Mouse (Mus musculus) stomach, embryonic 15.5 days (tissue): ENCODE data around the gene Casc4. TPM values are rescaled to one million over a fixed set of nuclear protein-coding genes. Genes with fewer than 3 reads are reported as not detected.
A peak's percentile ranks its signal among the peaks of the same experiment; 100 is the strongest.

Source experiments
- ATAC-seq: fragments of 200-750 bp; cut with Nextera tagmentation; 2 replicates; pipeline ENCODE4 v1.8.0; 2017; ENCODE audit warnings: low read depth, moderate number of reproducible peaks, moderate TSS enrichment; ENCODE audit not compliant: insufficient read depth, low FRiP score
- H3K27ac ChIP-seq: fragments of 300-500 bp; sonication (generic); 2 replicates; pipeline ENCODE4 v1.5.1; 2015; ENCODE audit warnings: mild to moderate bottlenecking, inconsistent platforms
- H3K27me3 ChIP-seq: fragments of 300-500 bp; sonication (generic); replicated peaks from 2 replicates; pipeline ENCODE4 v1.6.1; 2015; ENCODE audit warnings: inconsistent platforms
- H3K36me3 ChIP-seq: fragments of 300-500 bp; sonication (generic); 2 replicates; pipeline ENCODE4 v1.6.1; 2015; ENCODE audit warnings: inconsistent platforms
- H3K4me1 ChIP-seq: fragments of 300-500 bp; sonication (generic); 2 replicates; pipeline ENCODE4 v1.6.1; 2015; ENCODE audit warnings: inconsistent platforms
- H3K4me2 ChIP-seq: fragments of 300-500 bp; sonication (generic); 2 replicates; pipeline ENCODE4 v1.6.1; 2015; ENCODE audit warnings: mild to moderate bottlenecking, inconsistent platforms
- H3K4me3 ChIP-seq: fragments of 300-500 bp; sonication (generic); replicated peaks from 2 replicates; pipeline ENCODE4 v1.5.1; 2015; ENCODE audit warnings: inconsistent platforms
- H3K9ac ChIP-seq: fragments of 300-500 bp; sonication (generic); 2 replicates; pipeline ENCODE4 v1.6.1; 2015; ENCODE audit warnings: inconsistent platforms
- H3K9me3 ChIP-seq: fragments of 300-500 bp; sonication (generic); 2 replicates; pipeline ENCODE4 v1.6.1; 2016; ENCODE audit warnings: inconsistent platforms
- WGBS: fragments of 180-500 bp; shearing (Covaris S2); methylation state at CpG from one replicate; pipeline ENCODE4 v1.1.7; 2015; 5-methylcytosine and 5-hydroxymethylcytosine counted together
- polyA plus RNA-seq: library from polyadenylated mRNA; unstranded; fragments of >200 nt; fragmentation: Nextera tagmentation; extraction: Ambion mirVana; gene quantifications from 2 replicates; pipeline ENCODE4 v1.2.1, GENCODE M21; 2015

Gene Casc4
- polyA plus RNA-seq, 1 experiment from 2014 or later: 23.2 TPM

GRCm38 (mm10) chr2:121943364-121943763 is 76.6 kb downstream of the Casc4 start:
- no peak for ATAC-seq
- H3K4me3 ChIP-seq: no peak overlapping the region
- H3K9me3 ChIP-seq: no peaks in the 10 kb centered on the region
- H3K4me2 ChIP-seq: no peak overlapping the region
- H3K9ac ChIP-seq: no peak overlapping the region
- H3K27me3 ChIP-seq: no peaks in the 10 kb centered on the region
- WGBS: 76% methylated on average over 3 of the region's 3 CpGs
- H3K36me3 ChIP-seq: no peaks in the 10 kb centered on the region
- H3K27ac ChIP-seq: no peak overlapping the region
- no peaks in the 10 kb centered on the region for H3K4me1 ChIP-seq

- H3K36me3 ChIP-seq: no peaks in the 10 kb centered on the region
- WGBS: 17% methylated on average over 10 of the region's 10 CpGs
- peak overlapping the region; percentile 94; the same call in 1 of the 2 replicates for H3K27ac ChIP-seq
- peak overlapping the region; percentile 63 for H3K4me2 ChIP-seq
- peak overlapping the region; percentile 90 for H3K4me3 ChIP-seq
- H3K9me3 ChIP-seq: no peaks in the 10 kb centered on the region
- H3K4me1 ChIP-seq: peaks cover 11% of the 10 kb centered on the region; the same call in 1 of the 2 replicates
- H3K27me3 ChIP-seq: no peaks in the 10 kb centered on the region
- peak overlapping the region; percentile 6; the same call in 1 of the 2 replicates for H3K9ac ChIP-seq
- no peak for ATAC-seq
Observed at GRCm38 (mm10) chr2:121954971-121955656, 88.3 kb downstream of the Casc4 start.

GRCm38 (mm10) chr2:121955765-121956223 is 89.0 kb downstream of the Casc4 start, which contains the start of the genes Ctdspl2 and Mageb3:
TSS of gene Ctdspl2 (plus strand) at chr2:121956001.
TSS of gene Mageb3 (minus strand) at chr2:121956092.
- peak; percentile 98 for ATAC-seq
- under 1% methylated on average over 48 of the region's 48 CpGs for WGBS
- Histone ChIP-seq H3K9ac (peak within 1 kb of the TSS; percentile 89), H3K27me3 (no peaks in the 10 kb centered on the region), H3K27ac (peak within 1 kb of the TSS; percentile 94), H3K9me3 (no peaks in the 10 kb centered on the region), H3K4me1 (peaks cover 11% of the 10 kb centered on the region; the same call in 1 of the 2 replicates), H3K36me3 (no peaks in the 10 kb centered on the region), H3K4me2 (peak within 1 kb of the TSS; percentile 72), H3K4me3 (peak within 1 kb of the TSS; percentile 90)

GRCm38 (mm10) chr2:121956224-121957018 is 89.7 kb downstream of the Casc4 start:
- Histone ChIP-seq H3K27ac (peak overlapping the region; percentile 94), H3K36me3 (no peaks in the 10 kb centered on the region), H3K4me2 (peak overlapping the region; percentile 72), H3K4me3 (peak overlapping the region; percentile 90), H3K27me3 (no peaks in the 10 kb centered on the region), H3K9me3 (no peaks in the 10 kb centered on the region), H3K4me1 (peaks cover 11% of the 10 kb centered on the region; the same call in 1 of the 2 replicates), H3K9ac (peak overlapping the region; percentile 89)
- under 1% methylated on average over 47 of the region's 47 CpGs for WGBS
- peak; percentile 93 for ATAC-seq

- Histone ChIP-seq H3K9ac (peak overlapping the region; percentile 89; the same call in 1 of the 2 replicates), H3K36me3 (no peaks in the 10 kb centered on the region), H3K9me3 (no peaks in the 10 kb centered on the region), H3K4me1 (peaks cover 11% of the 10 kb centered on the region; the same call in 1 of the 2 replicates), H3K27me3 (no peaks in the 10 kb centered on the region), H3K4me3 (peak overlapping the region; percentile 90), H3K4me2 (peak overlapping the region; percentile 72), H3K27ac (peak overlapping the region; percentile 94; the same call in 1 of the 2 replicates)
- ATAC-seq: no peak
- WGBS: 5% methylated on average over 8 of the region's 8 CpGs
Observed at GRCm38 (mm10) chr2:121957216-121957792, 90.5 kb downstream of the Casc4 start.

Other genes starting within 250 kb of the Casc4 start
- gene Frmd5, start 59.9 kb upstream of the Casc4 start, polyA plus RNA-seq: 5.4 and 6.0 TPM in 2 replicates
- 45.5 and 48.5 TPM in 2 replicates for gene Ctdspl2, start 89.0 kb downstream of the Casc4 start, polyA plus RNA-seq
- gene Mageb3, start 89.1 kb downstream of the Casc4 start, polyA plus RNA-seq: 0.09 and 0.14 TPM in 2 replicates
- gene Eif3j1, start 161.6 kb downstream of the Casc4 start, polyA plus RNA-seq: 11.4 and 12.1 TPM in 2 replicates